Mouse (Mus musculus) liver, postnatal 0 days (tissue): Measurements from ENCODE around the gene Dcun1d1.

Experiments
- CTCF ChIP-seq: sonication (generic); IDR thresholded peaks from 2 replicates; pipeline ENCODE4 v1.5.1; 2016; ENCODE audit warnings: antibody characterized with exemption, low read depth
- EP300 ChIP-seq: IDR thresholded peaks from 2 replicates; pipeline ENCODE4 v1.6.1; 2016; ENCODE audit warnings: antibody characterized with exemption, low read depth, mild to moderate bottlenecking

GRCm38 (mm10) chr3:35918229-35918628 lies 19.0 kb downstream of the Dcun1d1 start:
- TF ChIP-seq EP300 (no peak), CTCF (no peak)
